Mouse (Mus musculus): Measurements from ENCODE around the gene Gm14851. TPM values are rescaled to one million over a fixed set of nuclear protein-coding genes. Genes with fewer than 3 reads are reported as not detected.
"Not testable (repeated sequence)": the region's sequence is repeated elsewhere in the genome, so short reads cannot be mapped to it uniquely, and the experiment has no call there.

The Gm14851 gene
- not detected in 2 replicates for polyA plus RNA-seq (2011; ENCODE audit: insufficient read depth, insufficient read length, low replicate concordance, missing spikeins)

DNA sequence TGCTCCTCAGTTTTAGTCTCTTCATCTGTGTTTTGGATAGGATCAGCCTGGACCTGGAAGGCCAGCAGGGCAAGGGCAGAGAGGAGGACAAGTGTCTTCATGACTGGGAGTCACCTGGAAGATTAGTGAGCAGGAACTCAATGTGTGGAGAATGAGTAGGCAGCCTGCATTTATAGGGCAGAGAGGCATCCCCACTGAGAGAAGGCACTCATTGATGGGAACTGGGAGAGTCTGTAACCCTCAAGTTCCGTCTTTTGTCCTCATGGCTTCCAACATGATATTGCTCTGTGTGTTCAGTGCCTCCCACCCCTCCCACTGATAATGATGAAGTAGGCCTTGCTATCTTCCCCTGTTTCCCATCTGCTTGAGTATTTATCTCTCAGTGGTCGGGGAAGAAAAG, at the start of gene Gm14851:
Gene Gm14851 (minus strand): TSS at position 101 of the 400 bp plus-strand sequence.
- not testable (repeated sequence) for H3K4me3 ChIP-seq (replicated peaks; ENCODE audit: control insufficient read depth, low read depth, low read length); H3K4me1 ChIP-seq (ENCODE audit: control insufficient read depth, insufficient read depth, low read length); H3K27ac ChIP-seq (ENCODE audit: control insufficient read depth, insufficient read depth, low read depth, low read length, poor library complexity)
- 88% methylated on average over 1 of the region's 2 CpGs for WGBS

DNA sequence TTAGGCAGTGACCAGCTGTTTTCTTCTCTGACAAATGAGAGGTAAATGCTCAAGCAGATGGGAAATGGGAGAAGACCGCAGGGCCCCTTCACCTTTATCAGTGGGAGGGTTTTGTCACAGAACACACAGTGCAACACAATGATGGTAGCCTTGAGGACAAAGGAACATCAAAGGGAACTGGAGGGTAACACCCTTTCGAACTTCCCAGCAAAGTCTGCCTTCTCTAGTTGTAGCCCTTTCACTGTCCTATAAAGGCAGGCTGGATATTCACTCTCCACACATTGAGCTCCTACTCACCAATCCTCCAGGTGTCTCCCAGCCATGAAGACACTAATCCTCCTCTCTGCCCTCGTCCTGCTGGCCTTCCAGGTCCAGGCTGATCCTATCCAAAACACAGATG, 38.5 kb upstream of the Gm14851 start, which contains the start of gene Defa30:
Gene Defa30 (plus strand): TSS at position 301 of the 400 bp plus-strand sequence.
- not testable (repeated sequence) for H3K4me3 ChIP-seq (replicated peaks; ENCODE audit: control insufficient read depth, low read depth, low read length); H3K4me1 ChIP-seq (ENCODE audit: control insufficient read depth, insufficient read depth, low read length); H3K27ac ChIP-seq (ENCODE audit: control insufficient read depth, insufficient read depth, low read depth, low read length, poor library complexity)
- WGBS = 48% methylated on average over 3 of the region's 3 CpGs

DNA sequence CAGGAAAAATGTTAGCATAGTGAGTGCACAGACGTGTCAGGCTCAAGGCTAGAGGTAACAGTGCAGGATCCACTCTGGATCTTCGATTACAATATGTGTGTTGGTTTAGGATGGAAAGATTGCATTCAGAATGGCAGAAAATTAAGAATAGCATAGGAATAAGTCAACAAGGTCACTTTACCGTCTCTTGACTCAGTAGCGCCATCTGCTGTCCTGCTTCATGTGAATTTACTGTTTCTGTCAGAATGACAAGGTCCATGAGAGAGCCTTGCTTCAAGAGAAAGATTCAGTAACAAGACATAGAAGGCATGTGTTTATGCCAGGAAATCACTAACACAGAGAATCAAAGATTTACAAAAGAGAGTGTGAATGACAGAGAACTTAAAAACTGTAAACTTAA, 2.7 kb downstream of the Gm14851 start:
- Histone ChIP-seq H3K27ac (ENCODE audit: control insufficient read depth, insufficient read depth, low read depth, low read length, poor library complexity) (no peak overlapping the region), H3K4me3 (replicated peaks; ENCODE audit: control insufficient read depth, low read depth, low read length) (no peak overlapping the region), H3K4me1 (ENCODE audit: control insufficient read depth, insufficient read depth, low read length) (no peaks in the 10 kb centered on the region)
- 34% methylated on average over 4 of the region's 4 CpGs for WGBS
- no peak for TF ChIP-seq POLR2A (IDR thresholded peaks at IDR 0.05; ENCODE audit: borderline replicate concordance, control insufficient read depth, low read depth, low read length)
- TF ChIP-seq CTCF (IDR thresholded peaks at IDR 0.05; ENCODE audit: control insufficient read depth, insufficient read depth, low read length) = no peak

DNA sequence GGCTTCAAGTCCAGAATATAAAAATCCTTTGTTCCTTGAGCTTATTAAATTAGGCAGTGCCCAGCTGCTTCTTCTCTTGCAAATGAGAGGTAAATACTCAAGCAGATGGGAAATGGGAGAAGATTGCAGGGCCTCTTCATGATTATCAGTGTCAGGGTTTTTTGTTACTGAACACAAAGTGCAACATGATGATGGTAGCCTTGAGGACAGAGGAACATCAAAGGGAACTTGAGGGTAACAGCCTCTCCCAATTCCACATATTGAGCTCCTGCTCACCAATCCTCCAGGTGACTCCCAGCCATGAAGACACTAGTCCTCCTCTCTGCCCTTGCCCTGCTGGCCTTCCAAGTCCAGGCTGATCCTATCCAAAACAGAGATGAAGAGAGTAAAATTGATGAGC, 11.7 kb downstream of the Gm14851 start, which contains the start of gene Defa25:
Gene Defa25 (plus strand): TSS at position 301 of the 400 bp plus-strand sequence.
- not testable (repeated sequence) for H3K4me3 ChIP-seq (replicated peaks; ENCODE audit: control insufficient read depth, low read depth, low read length); H3K4me1 ChIP-seq (ENCODE audit: control insufficient read depth, insufficient read depth, low read length); H3K27ac ChIP-seq (ENCODE audit: control insufficient read depth, insufficient read depth, low read depth, low read length, poor library complexity)

DNA sequence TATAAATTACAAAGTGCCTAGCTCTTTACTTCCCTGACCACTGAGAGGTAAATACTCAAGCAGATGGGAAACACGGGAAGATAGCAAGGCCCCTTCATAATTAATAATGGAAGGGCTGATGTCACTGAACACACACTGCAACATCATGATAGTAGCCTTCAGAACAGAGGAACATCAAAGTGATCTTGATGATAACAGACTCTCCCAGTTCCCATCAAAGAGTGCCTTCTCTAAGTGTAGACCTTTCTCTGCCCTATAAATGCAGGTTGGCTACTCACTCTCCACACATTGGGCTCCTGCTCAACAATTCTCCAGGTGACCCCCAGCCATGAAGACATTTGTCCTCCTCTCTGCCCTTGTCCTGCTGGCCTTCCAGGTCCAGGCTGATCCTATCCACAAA, 31.1 kb downstream of the Gm14851 start, which contains the start of gene Defa35:
Gene Defa35 (plus strand): TSS at position 301 of the 400 bp plus-strand sequence.
- not testable (repeated sequence) for H3K4me3 ChIP-seq (replicated peaks; ENCODE audit: control insufficient read depth, low read depth, low read length); H3K27ac ChIP-seq (ENCODE audit: control insufficient read depth, insufficient read depth, low read depth, low read length, poor library complexity); H3K4me1 ChIP-seq (ENCODE audit: control insufficient read depth, insufficient read depth, low read length)
- WGBS = 78% methylated on average over 1 of the region's 1 CpGs

DNA sequence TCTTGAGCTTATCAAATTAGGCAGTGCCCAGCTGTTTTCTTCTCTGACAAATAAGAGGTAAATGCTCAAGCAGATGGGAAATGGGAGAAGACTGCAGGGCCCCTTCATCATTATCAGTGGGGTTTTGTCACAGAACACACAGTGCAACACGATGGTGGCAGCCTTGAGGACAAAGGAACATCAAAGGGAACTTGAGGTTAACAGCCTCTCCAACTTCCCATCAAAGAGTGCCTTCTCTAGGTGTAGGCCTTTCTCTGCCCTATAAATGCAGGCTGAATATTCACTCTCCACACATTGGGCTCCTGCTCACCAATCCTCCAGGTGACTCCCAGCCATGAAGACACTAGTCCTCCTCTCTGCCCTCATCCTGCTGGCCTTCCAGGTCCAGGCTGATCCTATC, 41.1 kb downstream of the Gm14851 start, which contains the start of gene Defa23:
Gene Defa23 (plus strand): TSS at position 301 of the 400 bp plus-strand sequence.
- not testable (repeated sequence) for H3K27ac ChIP-seq (ENCODE audit: control insufficient read depth, insufficient read depth, low read depth, low read length, poor library complexity); H3K4me1 ChIP-seq (ENCODE audit: control insufficient read depth, insufficient read depth, low read length); H3K4me3 ChIP-seq (replicated peaks; ENCODE audit: control insufficient read depth, low read depth, low read length)
- no CpG with 5 or more reads among the region's 1 CpGs for WGBS

Other genes with a start within 250 kb of the Gm14851 start
- gene Defb33, start 203.4 kb downstream of the Gm14851 start, polyA plus RNA-seq (2011; ENCODE audit: insufficient read depth, insufficient read length, low replicate concordance, missing spikeins) = not detected in 2 replicates
- gene Gm15056, start 193.4 kb downstream of the Gm14851 start, polyA plus RNA-seq (2011; ENCODE audit: insufficient read depth, insufficient read length, low replicate concordance, missing spikeins) = not detected in 2 replicates
- gene Gm6040, start 174.0 kb downstream of the Gm14851 start, polyA plus RNA-seq (2011; ENCODE audit: insufficient read depth, insufficient read length, low replicate concordance, missing spikeins) = not detected in 2 replicates
- not detected in 2 replicates for gene AY761185, start 151.3 kb downstream of the Gm14851 start, polyA plus RNA-seq (2011; ENCODE audit: insufficient read depth, insufficient read length, low replicate concordance, missing spikeins)
- gene Defa21, start 70.5 kb downstream of the Gm14851 start, polyA plus RNA-seq (2011; ENCODE audit: insufficient read depth, insufficient read length, low replicate concordance, missing spikeins) = not detected in 2 replicates
- gene Defa23, start 41.0 kb downstream of the Gm14851 start, polyA plus RNA-seq (2011; ENCODE audit: insufficient read depth, insufficient read length, low replicate concordance, missing spikeins) = not detected in 2 replicates
- gene Defa35, start 31.0 kb downstream of the Gm14851 start, polyA plus RNA-seq (2011; ENCODE audit: insufficient read depth, insufficient read length, low replicate concordance, missing spikeins) = not detected in 2 replicates
- not detected in 2 replicates for gene Defa25, start 11.6 kb downstream of the Gm14851 start, polyA plus RNA-seq (2011; ENCODE audit: insufficient read depth, insufficient read length, low replicate concordance, missing spikeins)
- not detected in 2 replicates for gene Defa30, start 38.6 kb upstream of the Gm14851 start, polyA plus RNA-seq (2011; ENCODE audit: insufficient read depth, insufficient read length, low replicate concordance, missing spikeins)
- not detected in 2 replicates for gene Defa22, start 66.2 kb upstream of the Gm14851 start, polyA plus RNA-seq (2011; ENCODE audit: insufficient read depth, insufficient read length, low replicate concordance, missing spikeins)
- gene Defa31, start 95.6 kb upstream of the Gm14851 start, polyA plus RNA-seq (2011; ENCODE audit: insufficient read depth, insufficient read length, low replicate concordance, missing spikeins) = not detected in 2 replicates
- not detected in 2 replicates for gene Gm15293, start 105.5 kb upstream of the Gm14851 start, polyA plus RNA-seq (2011; ENCODE audit: insufficient read depth, insufficient read length, low replicate concordance, missing spikeins)
- gene Gm15292, start 153.7 kb upstream of the Gm14851 start, polyA plus RNA-seq (2011; ENCODE audit: insufficient read depth, insufficient read length, low replicate concordance, missing spikeins) = not detected in 2 replicates
- not detected in 2 replicates for gene Defa27, start 219.5 kb upstream of the Gm14851 start, polyA plus RNA-seq (2011; ENCODE audit: insufficient read depth, insufficient read length, low replicate concordance, missing spikeins)
- not detected in 2 replicates for gene Defa29, start 231.0 kb upstream of the Gm14851 start, polyA plus RNA-seq (2011; ENCODE audit: insufficient read depth, insufficient read length, low replicate concordance, missing spikeins)